Mouse (Mus musculus) gastrocnemius, adult 8-10 months (tissue): Measurements from ENCODE around the gene Adamts17. TPM values are rescaled to one million over a fixed set of nuclear protein-coding genes. Genes with fewer than 3 reads are reported as not detected.

Experiments
- DNase-seq, 2 experiments: peaks; one replicate each; pipeline ENCODE4 v3.0.0; 2022; ENCODE audit warnings: low spot score in 2 of 2
- total RNA-seq, 4 experiments: library from RNA; stranded (reverse); gene quantifications; 2 replicates each; pipeline ENCODE4 v1.2.4; 2022

Adamts17 gene
- total RNA-seq, 4 experiments from 2014 or later, result 0.38 to 0.49 TPM; not detected in 2

DNA sequence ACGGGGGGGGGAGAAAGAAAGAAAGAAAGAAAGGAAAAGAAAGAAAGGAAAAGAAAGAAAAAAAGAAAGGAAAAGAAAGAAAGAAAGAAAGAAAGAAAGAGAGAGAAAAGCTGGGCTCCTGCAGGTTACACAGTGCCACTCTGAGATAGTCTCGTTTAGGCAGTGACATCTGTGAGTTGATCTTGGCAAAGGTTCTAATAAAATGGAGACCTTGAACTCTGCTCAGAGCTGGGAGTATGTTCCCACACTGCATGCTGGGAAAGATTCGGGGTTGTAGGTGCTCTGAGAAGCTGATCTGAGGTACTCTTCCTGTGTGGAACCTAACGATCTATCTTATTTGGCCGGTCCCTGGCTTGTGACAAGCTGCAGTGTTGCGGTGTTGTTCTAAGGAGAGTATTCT lies 7.0 kb downstream of the Adamts17 start:
- DNase-seq, result no peak

DNA sequence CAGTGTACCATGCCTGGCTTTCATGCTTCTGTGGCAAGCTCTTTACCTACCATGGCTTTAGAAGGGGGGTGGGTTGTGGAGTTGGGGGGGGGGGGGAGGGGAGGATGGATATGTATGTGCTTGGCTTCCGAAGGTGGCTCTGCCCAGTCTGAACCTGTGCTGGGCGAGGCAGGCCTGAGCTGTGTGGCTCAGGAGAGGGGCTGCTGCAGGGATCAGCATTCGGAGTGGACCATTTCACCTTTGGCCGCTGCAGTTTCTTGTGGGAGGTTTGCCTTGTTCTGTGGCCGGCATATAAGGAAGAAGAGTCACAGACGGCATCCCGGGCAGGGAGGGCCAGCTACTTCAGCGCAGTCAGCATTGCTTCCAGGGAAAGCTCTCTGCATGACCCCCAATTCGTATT lies 7.8 kb downstream of the Adamts17 start:
- no peak for DNase-seq

DNA sequence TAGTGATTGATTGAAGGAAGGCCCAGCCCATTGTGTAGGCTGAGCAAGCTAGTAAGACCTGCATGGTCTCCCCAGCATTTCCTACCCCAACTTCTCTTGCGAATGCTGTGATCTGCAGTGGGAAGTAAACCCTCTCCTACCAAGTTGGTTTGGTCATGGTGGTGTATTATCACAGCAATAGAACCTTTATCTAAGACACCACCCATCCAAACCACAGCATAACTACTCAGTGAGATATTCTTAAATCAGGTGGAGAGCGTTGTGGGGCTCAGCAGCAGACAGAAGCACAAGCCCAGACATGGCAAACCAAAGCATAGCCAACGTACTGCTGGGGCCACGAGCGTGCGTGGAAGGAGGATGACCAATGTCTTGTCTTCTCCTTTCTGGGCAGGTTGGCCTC lies 9.8 kb downstream of the Adamts17 start:
- DNase-seq, result no peak

DNA sequence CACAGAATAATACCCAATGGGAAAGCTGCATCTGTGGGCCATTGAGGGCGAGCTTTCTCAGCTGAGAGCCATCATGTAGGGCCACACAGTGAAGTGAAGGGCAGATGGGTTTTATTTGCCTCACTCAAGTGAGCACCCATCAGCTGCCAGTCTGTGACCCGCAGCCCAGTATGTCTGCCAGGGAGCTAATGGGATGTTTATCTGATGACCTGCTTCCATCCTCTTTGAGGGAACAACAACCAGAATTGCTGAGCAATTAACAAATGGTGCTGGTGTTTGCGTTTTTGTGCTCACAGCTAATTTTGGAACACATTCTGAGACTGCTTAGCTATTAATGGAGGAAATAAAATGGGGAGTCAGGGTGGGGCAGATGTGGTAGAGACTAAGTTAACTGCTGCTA lies 12.6 kb downstream of the Adamts17 start:
- no peak for DNase-seq

DNA sequence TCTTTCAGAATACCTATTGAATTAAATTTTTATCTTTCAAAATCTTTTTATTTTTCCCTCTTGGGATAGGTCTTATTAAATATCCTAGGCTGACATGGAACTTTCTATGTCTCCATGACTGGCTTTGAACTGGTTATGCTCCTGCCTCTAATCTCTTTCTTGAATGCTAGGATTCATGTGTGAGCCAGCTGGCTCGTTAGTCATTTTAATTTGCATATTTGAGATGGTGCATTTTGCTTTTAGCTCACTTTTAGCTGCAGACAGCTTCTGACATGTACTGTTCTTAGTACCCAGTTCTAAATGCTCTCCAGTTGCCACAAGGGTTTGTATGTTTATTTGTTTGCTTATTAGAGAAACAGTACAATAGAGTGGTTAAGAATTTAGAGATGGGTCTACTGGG lies 18.1 kb downstream of the Adamts17 start:
- DNase-seq, result no peak

DNA sequence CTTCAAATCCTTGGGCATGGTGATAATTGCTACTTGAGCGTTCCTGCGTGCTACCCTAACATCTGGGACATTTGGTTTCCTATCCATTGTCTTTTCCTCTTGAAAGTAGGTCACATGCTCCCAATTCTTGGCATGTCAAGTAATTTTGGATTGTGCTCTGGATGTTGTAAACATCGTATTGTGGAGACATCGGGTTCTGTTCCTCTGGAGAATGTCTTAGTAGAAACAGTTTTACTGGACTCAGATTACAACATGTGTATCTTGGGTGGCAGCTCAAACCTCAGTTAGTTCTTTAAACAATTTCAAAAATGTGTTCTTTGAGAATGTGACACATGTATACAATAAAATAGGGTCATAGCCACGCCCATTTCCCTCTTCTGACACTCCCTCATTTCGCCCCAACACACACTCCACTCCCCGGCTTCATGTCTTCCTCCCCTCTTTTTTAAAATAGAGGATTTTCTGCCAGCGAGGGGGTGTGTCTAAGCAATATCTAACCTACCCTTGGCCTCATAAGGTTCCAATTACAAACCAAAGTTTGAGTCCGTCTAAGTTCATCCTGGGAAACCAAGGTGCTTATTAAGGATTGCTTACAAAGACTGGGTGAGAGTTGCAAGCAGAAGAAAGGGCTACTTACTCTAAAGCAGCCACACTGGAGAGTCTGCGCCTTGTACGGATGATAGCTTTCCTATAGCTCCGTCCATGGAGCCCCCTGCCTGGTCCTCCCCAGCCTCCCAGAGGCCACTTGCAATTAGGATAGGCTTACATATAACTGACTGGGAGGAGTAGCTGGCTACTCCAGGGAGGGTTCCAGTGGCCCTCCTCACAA lies 18.9 kb downstream of the Adamts17 start:
- DNase-seq, result no peak

DNA sequence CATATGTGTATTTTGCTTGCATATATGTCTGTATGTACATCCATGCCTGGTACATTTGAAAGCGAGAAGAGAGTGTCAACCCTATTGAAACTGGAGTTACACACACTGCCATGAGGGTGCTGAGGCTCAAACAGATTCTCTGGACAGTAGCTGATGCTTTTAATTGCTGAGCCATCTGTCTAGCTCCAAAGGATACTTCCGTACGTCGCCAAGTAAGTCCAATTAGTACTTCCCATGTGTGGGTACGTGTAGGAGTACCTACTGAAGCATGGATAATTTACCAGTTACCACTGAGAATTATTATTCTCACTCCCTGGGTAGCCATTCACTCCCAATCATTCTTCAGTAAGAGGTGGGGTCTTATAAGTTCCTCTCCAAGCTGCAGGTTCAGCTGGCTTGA lies 19.7 kb downstream of the Adamts17 start:
- no peak for DNase-seq

- no peak for DNase-seq
Observed at GRCm38 (mm10) chr7:66866944-66867718, 27.6 kb downstream of the Adamts17 start.

GRCm38 (mm10) chr7:66867719-66868501 lies 28.4 kb downstream of the Adamts17 start:
- DNase-seq, result no peak

DNA sequence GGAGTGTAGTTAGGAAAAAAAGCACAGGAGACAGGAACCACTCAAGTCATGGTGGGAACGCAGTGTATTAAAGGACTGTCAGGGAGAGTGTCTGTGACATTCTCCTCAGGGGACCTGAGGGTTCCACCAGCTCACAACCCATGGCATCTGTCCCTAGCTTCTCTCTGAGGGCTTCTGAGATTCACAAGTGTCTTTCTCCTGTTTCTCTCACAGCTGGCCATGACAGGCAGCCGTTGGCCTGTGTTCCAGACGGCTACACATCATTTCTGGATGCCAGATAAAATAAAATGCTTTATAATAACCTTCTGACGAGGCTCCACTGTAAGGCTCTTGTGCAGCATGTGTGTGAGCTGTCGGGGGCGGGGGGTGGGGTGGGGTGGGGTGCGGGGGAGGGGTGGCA lies 32.0 kb downstream of the Adamts17 start:
- DNase-seq, result no peak

GRCm38 (mm10) chr7:66871940-66872511 lies 32.5 kb downstream of the Adamts17 start:
- no peak for DNase-seq

GRCm38 (mm10) chr7:66873235-66873634 lies 33.7 kb downstream of the Adamts17 start:
- DNase-seq, result no peak

DNA sequence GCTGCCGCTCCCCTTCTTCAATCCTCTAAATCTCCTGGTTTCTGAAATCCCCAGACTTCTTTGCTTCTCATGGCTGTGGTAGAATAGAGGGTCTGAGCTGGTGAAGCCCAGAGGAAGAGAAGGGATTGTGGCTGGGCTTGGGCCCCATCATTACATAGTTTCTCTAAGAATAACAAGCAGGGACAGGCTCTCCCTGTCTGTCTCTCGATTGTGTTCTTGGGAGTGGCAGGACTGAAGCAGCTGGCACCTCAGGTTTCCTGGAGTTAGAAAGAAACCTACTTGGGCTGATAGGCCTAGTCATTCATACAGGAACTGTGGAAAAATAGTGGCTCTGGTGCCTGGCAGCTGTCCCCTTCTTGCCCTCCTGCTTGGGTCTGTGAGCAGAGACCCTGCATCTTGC lies 51.9 kb downstream of the Adamts17 start:
- no peak for DNase-seq

GRCm38 (mm10) chr7:66892096-66892495 lies 52.6 kb downstream of the Adamts17 start:
- DNase-seq, result no peak

DNA sequence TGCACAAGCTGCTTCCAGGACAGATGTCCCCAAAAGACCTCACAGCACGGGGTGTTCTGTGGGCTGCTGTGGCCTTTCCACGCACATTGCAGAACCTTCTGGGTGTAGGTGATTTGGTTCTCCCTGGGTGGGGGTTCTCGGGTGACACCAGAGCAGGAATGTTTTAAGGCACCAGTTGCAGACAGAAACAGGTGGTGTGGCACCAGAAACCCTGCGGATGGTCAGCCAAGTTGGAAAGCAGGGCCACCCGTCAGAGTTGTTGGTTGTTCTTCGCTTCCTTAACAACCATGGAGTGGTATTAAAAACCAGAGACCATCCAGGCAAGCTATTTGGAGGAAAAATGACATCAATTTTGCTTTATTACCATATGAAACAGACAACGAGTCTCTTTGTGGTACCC lies 62.8 kb downstream of the Adamts17 start:
- no peak for DNase-seq

GRCm38 (mm10) chr7:66903014-66903413 lies 63.5 kb downstream of the Adamts17 start:
- DNase-seq, result peak in 1 of 2 experiments; percentile 9

- DNase-seq, result no peak
Observed at GRCm38 (mm10) chr7:66905941-66906340, 66.4 kb downstream of the Adamts17 start.

GRCm38 (mm10) chr7:66912866-66913265 lies 73.3 kb downstream of the Adamts17 start:
- peak in 1 of 2 experiments; percentile 11 for DNase-seq

DNA sequence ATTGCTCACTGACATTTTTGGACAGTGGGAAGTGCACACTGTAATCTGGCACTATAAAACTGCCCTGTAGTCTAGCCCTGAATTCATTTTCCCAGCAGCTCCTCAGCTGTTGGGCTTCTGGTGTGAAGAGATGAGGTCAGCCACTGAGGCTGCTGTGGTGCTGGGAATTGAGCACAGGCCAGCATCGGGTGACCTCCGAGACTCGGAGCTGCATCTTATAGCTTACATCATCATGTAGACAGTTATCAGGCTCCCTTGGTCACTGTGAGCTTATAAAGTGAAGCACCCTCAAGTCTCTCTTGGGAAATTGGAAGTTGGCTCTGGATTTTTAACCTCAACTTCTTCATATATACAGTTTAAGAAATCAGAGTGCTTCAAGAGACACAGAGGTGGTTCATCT lies 84.1 kb downstream of the Adamts17 start:
- no peak for DNase-seq

DNA sequence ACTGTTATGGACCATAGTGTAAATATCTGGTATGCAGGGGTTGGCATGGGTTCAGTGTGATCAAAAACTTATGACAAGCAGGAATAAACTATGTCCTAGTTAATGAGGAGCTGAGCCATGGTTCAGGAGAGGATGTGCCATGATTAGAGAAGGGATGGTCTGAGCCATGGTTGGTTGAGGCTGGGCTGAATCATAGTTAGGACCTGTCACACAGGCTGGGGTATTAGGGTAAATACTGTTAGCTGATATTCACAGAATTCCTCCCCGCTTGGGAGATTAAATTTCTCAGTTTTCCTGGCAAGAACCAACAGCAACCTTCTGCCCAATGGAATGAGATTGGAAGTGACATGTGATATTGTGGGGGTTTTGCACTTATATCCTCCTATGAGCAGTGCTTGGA lies 84.6 kb downstream of the Adamts17 start:
- no peak for DNase-seq

GRCm38 (mm10) chr7:66929263-66929662 lies 89.7 kb downstream of the Adamts17 start:
- DNase-seq, result peak; percentile 46 to 71

- DNase-seq, result no peak
Observed at GRCm38 (mm10) chr7:66931291-66931690, 91.8 kb downstream of the Adamts17 start.
